In the genomic region with DNA sequence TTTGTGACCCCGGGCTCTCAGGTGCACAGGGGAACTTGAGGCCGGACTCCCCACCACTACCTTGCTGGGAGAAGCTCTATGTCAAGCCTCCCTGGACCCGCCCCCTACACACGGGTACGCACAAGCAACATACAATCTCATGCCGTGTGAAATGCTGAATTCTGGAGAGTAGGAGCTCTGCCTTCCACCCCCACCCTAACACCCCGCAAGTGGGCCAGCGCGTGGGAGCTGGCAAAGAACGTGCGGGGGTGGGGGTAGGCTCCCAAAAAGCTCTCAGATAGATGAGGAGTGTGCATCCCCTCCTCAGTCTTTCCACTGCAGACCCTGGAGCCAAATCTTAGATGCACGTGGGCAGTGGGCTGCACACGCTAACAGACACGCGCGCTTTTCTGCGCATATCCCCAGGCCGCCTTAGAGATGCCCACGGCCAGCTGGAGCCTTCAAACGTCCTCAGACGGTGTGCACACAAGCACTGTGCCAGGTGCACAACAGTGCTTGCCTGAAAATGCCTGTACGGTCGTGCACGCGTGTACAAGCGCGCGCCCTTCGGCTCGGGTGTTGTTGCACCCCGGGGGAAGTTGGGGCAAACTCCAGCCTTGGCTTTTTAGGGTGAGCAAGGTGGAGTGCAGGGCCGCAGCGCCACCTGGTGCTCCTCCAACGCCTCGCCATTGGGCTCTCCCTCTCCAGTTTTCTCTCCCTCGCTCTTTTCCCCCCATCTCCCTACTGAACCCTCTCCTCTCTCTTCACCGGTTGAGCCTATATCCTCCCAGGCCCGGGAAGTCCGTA, we compare ENCODE assay signal across 8 mouse cellular contexts. TPM values are rescaled to one million over a fixed set of nuclear protein-coding genes. Genes with fewer than 3 reads are reported as not detected.
A peak's percentile ranks its signal among the peaks of the same experiment; 100 is the strongest.
DNase-seq lines count a peak whose midpoint lies in the region; ATAC-seq and TF ChIP-seq lines count a peak whose summit lies in the region.

No protein-coding gene starts in this region.

- no peak for TF ChIP-seq EP300 in CH12.LX (IDR thresholded peaks at IDR 0.05; ENCODE audit: low read length)

- H3K4me1 ChIP-seq in CH12.LX (ENCODE audit: control insufficient read depth in 1 of 2, insufficient read depth in 2 of 2), result no peaks in the 10 kb centered on the region
- no peaks in the 10 kb centered on the region for H3K4me1 ChIP-seq in embryonic fibroblast, embryonic 13.5 days (ENCODE audit: control insufficient read depth, insufficient read depth, low read length)
- H3K4me1 ChIP-seq in hindbrain, embryonic 11.5 days (replicated peaks; ENCODE audit: control insufficient read depth, insufficient read depth, low read length), result peaks cover 10% of the 10 kb centered on the region

- H3K27ac ChIP-seq in CH12.LX (ENCODE audit: insufficient read depth, low read depth), result no peak overlapping the region
- no peak overlapping the region for H3K27ac ChIP-seq in embryonic fibroblast, embryonic 13.5 days (ENCODE audit: insufficient read depth, low read length)
- H3K27ac ChIP-seq in hindbrain, embryonic 11.5 days (ENCODE audit: low read depth, low read length), result no peak overlapping the region

- H3K79me2 ChIP-seq in CH12.LX (replicated peaks; ENCODE audit: control insufficient read depth, extremely low read depth, insufficient read depth, poor library complexity, severe bottlenecking), result no peaks in the 10 kb centered on the region

- 2% methylated on average over 38 of the region's 39 CpGs for WGBS in hindbrain, embryonic 11.5 days

- dilution Hi-C loops in CH12.LX (cut with MboI; ENCODE audit: extremely low pct_ligation_motif_present, extremely low pct_unique_long_range_greater_than_20kb, low sequenced_read_pairs), result no loop called here

- peak; percentile 55 for TF ChIP-seq RAD21 in CH12.LX (IDR thresholded peaks at IDR 0.05; ENCODE audit: low read depth, low read length)

- TF ChIP-seq POLR2A in CH12.LX (IDR thresholded peaks at IDR 0.05; ENCODE audit: low read depth, low read length), result no peak
- TF ChIP-seq POLR2A in embryonic fibroblast, embryonic 13.5 days (IDR thresholded peaks at IDR 0.05; ENCODE audit: low read depth, low read length), result no peak

- H3K36me3 ChIP-seq in CH12.LX (replicated peaks in 1 of 2; ENCODE audit: control insufficient read depth in 1 of 2, insufficient read depth in 1 of 2, low read length in 1 of 2), result no peaks in the 10 kb centered on the region
- H3K36me3 ChIP-seq in hindbrain, embryonic 11.5 days (ENCODE audit: control insufficient read depth, insufficient read depth, low read length), result no peaks in the 10 kb centered on the region

- H3K9me3 ChIP-seq in CH12.LX (replicated peaks; ENCODE audit: low read length), result no peaks in the 10 kb centered on the region
- no peaks in the 10 kb centered on the region for H3K9me3 ChIP-seq in hindbrain, embryonic 11.5 days (ENCODE audit: control insufficient read depth, low read length)

- in situ Hi-C loops in CH12.LX (cut with MboI; ENCODE audit: low pct_ligation_motif_present, low pct_unique_long_range_greater_than_20kb, low sequenced_read_pairs), result no loop called here

- no peak for DNase-seq in CH12.LX (ENCODE audit: extremely low read depth)
- DNase-seq in adrenal gland, postnatal 36 days, result peak; percentile 76 to 80
- peak; percentile 82 for DNase-seq in hindbrain, embryonic 11.5 days (ENCODE audit: low spot score)
- DNase-seq in left cerebral cortex, adult 11 months (ENCODE audit: low spot score), result peak; percentile 78
- DNase-seq in lung, postnatal 14 days, result peak; percentile 37
- peak; percentile 85 for DNase-seq in right cerebral cortex, postnatal 25 days
- DNase-seq in MN1 (ENCODE audit: low spot score), result no peak

- H3K4me3 ChIP-seq in CH12.LX (replicated peaks in 1 of 3; ENCODE audit: low read depth in 2 of 3, low read length in 2 of 3, poor library complexity in 1 of 3), result no peak overlapping the region
- peak overlapping the region; percentile 21; the same call in 1 of the 2 replicates for H3K4me3 ChIP-seq in embryonic fibroblast, embryonic 13.5 days (ENCODE audit: insufficient read depth, low read length)
- peak overlapping the region; percentile 46 for H3K4me3 ChIP-seq in hindbrain, embryonic 11.5 days (ENCODE audit: low read depth, low read length)

- peak in 1 of 2 experiments; percentile 53; a peak in 2 of 4 replicates for TF ChIP-seq CTCF in CH12.LX (conservative IDR thresholded peaks at IDR 0.05 in 1 of 2, IDR thresholded peaks at IDR 0.05 in 1 of 2; ENCODE audit: low read depth in 2 of 2, low read length in 2 of 2)
- TF ChIP-seq CTCF in embryonic fibroblast, embryonic 13.5 days (IDR thresholded peaks at IDR 0.05; ENCODE audit: borderline replicate concordance, insufficient read depth, low read length), result peak; percentile 91

- peaks cover 9% of the 10 kb centered on the region for H3K27me3 ChIP-seq in CH12.LX (replicated peaks)
- peaks cover 47% of the 10 kb centered on the region for H3K27me3 ChIP-seq in hindbrain, embryonic 11.5 days (ENCODE audit: control insufficient read depth, insufficient read depth, low read length)

- H3K9ac ChIP-seq in CH12.LX (ENCODE audit: insufficient read depth, low read depth), result no peak overlapping the region
- peak overlapping the region; percentile 45 for H3K9ac ChIP-seq in hindbrain, embryonic 11.5 days (ENCODE audit: low read depth, low read length)

- ATAC-seq in hindbrain, embryonic 11.5 days (ENCODE audit: low FRiP score), result peak; percentile 67

- H3K4me2 ChIP-seq in CH12.LX (ENCODE audit: insufficient read depth, low read depth, poor library complexity, severe bottlenecking), result no peak overlapping the region
- peak overlapping the region; percentile 94 for H3K4me2 ChIP-seq in hindbrain, embryonic 11.5 days (replicated peaks; ENCODE audit: low read depth, low read length)

TF ChIP-seq in CH12.LX, 34 proteins besides CTCF, POLR2A, EP300 and RAD21:
- TF ChIP-seq SMC3 (IDR thresholded peaks at IDR 0.05; ENCODE audit: low read depth, low read length), result peak; percentile 31; the same call in 1 of the 2 replicates
- no peak for TF ChIP-seq ELF1 (IDR thresholded peaks at IDR 0.05; ENCODE audit: low read depth, low read length)

RNA-seq across cellular contexts. Expression of gene Grin2a, which starts 1.9 kb away (rescaled TPM):
- not detected in 2 replicates for total RNA-seq in CH12.LX (2012; rRNA removed)
- not detected in 2 replicates for total RNA-seq in CH12.LX (2014; rRNA removed)
- polyA plus RNA-seq in CH12.LX (2012; ENCODE audit: insufficient read length, low read depth), result not detected in 2 replicates
- 1 to 10 TPM in 1 of 2 experiments, under 1 TPM in 1; 0.70 to 1.9 TPM for total RNA-seq in adrenal gland, postnatal 36 days (2021)
- 0.08 and 0.11 TPM in 2 replicates for polyA plus RNA-seq in embryonic fibroblast, embryonic 13.5 days (2011; ENCODE audit: insufficient read length, low read depth, missing spikeins)
- 0.88 and 1.5 TPM in 2 replicates for polyA plus RNA-seq in hindbrain, embryonic 11.5 days (2014; fragmentation: Nextera tagmentation; extraction: Ambion mirVana)

Comparison
In these comparisons a context has a peak if more than half of its experiments do, and no peak if none do; other contexts are left out.
1. DNase-seq: peak in adrenal gland, postnatal 36 days (2 of 2), hindbrain, embryonic 11.5 days (single experiment), left cerebral cortex, adult 11 months (single experiment), lung, postnatal 14 days (single experiment) and right cerebral cortex, postnatal 25 days (single experiment); none in CH12.LX (single experiment) and MN1 (single experiment).
2. H3K4me3 ChIP-seq: peak in embryonic fibroblast, embryonic 13.5 days (single experiment) and hindbrain, embryonic 11.5 days (single experiment); none in CH12.LX (0 of 3).